Mouse (Mus musculus): ENCODE measurements around the gene Reps2.

Gene Reps2

GRCm38 (mm10) chrX:162643091-162643788, at the start of gene Reps2:
Reps2 (minus strand) TSS chrX:162643649.
- DNase-seq: peak; percentile 82 to 86

DNA sequence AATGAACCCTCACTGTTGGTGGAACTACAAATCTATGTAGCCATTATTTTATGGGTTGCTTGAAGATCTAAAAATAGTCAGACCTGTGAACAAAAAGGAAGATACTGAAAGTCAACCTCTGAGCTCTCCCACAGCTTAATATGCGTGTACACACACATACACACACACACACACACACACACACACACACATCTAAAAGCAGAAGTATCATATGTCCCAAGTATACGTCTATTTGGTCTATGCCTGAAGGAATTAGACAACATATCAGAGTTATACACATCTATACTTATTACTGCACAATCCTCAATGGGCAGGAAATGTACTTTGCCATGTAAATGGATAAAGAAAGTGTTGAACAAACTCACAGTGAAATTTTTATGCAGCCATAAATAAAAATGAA, 47.8 kb upstream of the Reps2 start:
- no peak for DNase-seq

- no peak for DNase-seq
Measured at GRCm38 (mm10) chrX:162685394-162685793, 41.9 kb upstream of the Reps2 start.

DNA sequence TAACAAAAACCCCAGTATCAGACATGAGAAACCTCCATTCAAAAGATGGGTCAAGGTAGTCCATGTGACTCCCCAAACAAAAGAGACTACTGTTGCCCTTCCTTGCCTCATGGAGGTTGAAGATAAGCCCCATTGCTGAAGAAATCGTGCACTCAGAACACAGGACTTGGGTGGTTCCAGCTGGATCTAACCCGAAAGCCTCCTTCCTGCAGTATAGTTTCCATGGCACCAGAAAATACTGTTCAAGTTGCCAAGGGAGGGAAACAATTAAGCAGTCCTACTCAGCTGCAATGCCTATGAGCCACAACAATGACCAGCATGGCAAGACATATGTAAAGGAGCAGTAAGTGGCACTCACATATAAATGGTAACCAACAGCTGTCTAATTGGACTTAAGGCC, 36.1 kb upstream of the Reps2 start:
- DNase-seq: no peak

DNA sequence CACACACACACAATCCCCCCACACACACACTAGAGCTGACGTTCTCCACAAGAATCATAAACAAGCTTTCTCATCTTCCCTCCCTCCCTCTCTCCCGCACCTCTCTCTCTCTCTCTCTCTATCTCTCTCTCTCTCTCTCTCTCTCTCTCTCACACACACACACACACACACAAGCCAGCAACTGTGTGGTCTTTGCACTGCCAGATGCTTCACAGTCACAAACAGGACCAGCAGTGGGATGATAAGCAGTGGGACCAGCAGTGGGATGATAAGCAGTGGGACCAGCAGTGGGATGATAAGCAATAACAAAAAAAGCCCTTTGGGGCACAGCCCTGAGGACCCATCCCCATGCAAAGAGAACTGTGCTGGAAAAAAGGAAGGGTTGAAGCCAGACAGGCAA, 35.4 kb upstream of the Reps2 start:
- no peak for DNase-seq

GRCm38 (mm10) chrX:162666166-162666565, 22.7 kb upstream of the Reps2 start:
- no peak for DNase-seq

- DNase-seq: no peak
Measured at GRCm38 (mm10) chrX:162660182-162660581, 16.7 kb upstream of the Reps2 start.

- no peak for DNase-seq
Measured at GRCm38 (mm10) chrX:162653518-162653917, 10.1 kb upstream of the Reps2 start.

- no peak for DNase-seq
Measured at GRCm38 (mm10) chrX:162652445-162652844, 9.0 kb upstream of the Reps2 start.

DNA sequence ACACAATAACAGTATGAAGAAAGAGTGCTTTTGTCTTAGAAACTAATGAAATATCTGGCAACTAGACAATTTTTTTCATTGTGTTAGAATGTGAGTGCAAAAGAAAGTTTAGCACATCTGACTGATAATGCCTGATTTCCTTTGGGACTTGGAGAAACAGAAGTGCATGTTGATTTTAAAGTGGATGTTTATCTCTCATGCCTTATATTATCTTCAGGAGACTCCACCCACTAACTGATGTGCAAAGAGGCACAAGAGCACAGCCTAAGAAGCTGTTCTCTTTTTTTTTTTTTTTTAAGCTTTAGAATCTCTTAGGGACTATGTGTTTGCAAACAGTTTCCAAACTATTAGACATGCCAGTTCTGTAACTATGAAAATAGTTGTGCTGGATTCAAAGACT, 7.7 kb upstream of the Reps2 start:
- no peak for DNase-seq

GRCm38 (mm10) chrX:162643789-162644092, 292 bp upstream of the Reps2 start:
- no peak for DNase-seq

DNA sequence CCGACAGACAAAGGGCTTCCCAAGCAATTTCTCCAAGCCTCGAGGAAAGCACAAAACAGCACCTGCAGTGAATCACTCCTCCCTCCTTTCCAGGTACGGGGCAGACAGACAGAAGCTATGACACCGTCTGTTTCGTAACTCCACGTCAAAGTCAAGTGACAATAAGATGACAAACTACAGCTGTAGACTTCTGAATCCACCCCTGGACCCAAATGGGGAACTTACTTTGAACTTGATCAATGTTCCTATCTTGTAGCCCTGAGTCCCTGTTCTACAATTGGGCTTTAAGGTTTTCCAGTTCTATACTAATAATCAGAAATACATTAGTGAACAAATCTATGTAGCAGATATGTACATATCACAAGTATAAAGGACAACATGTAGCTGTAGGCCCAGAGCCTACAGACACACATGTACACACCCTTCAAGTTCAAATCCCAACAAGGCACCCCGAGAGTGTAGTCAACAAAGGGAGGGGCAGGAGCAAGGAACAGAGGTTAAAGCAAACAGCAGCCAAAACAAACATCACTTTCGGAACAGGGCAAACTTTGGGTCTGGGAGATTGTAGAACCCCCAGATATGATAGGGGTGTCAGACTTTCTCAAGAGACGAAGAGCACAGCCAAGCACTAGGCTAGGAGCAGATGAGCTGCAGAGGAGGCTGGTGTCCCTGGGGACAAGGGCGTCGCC, 903 bp downstream of the Reps2 start:
- no peak for DNase-seq

DNA sequence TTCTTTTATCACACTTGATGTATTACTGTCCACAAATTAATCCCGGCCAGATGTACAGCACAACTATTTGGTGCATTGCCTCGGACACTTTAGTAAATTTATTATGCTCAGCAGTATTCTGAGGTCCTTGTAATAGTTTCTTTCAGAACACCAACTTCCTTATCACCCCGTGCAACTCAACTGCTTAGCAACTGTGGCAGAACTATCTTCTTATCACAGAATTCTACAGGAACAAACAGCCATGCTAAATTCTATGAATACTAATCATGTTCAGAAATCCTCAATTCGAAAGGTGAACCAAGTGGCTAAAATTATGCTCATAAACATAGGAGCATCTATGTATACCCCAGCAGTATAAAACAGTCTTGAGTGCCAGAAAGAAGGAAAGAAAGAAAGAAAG, 1.7 kb downstream of the Reps2 start:
- DNase-seq: no peak

DNA sequence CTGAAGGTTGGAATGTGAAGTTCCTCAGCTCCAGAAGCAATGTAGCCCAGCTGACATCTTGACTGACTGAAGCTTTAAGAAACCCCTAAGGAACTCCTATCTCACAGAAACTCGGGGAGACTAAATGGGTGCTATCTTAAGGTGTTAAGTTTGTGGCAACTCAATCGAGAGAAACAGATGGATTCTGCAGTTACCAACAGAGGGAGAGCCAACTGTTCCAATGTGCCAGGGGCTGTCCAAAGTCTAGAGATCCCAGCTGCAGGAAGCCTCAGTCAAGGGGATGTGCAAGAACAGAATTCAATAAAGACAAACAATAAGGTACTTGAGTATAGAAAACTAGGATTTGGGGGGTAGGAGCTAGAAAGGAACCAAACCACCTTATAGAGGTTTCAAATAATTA, 8.3 kb downstream of the Reps2 start:
- DNase-seq: peak in 1 of 2 experiments; percentile 8

DNA sequence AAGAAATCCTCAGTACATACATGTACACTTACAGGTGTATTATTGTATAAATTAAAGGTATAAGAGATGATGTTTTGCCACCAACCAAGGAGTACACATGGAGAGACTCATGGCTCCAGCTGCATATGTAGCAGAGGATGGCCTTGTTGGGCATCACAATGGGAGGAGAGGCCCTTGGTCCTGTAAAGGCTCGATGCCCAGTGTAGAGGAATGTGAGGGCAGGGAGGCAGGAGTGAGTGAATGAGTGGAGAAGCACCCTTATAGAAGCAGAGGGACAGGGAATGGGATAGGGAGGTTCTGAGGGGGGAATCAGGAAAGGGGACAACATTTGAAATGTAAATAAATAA, 21.4 kb downstream of the Reps2 start:
- no peak for DNase-seq

DNA sequence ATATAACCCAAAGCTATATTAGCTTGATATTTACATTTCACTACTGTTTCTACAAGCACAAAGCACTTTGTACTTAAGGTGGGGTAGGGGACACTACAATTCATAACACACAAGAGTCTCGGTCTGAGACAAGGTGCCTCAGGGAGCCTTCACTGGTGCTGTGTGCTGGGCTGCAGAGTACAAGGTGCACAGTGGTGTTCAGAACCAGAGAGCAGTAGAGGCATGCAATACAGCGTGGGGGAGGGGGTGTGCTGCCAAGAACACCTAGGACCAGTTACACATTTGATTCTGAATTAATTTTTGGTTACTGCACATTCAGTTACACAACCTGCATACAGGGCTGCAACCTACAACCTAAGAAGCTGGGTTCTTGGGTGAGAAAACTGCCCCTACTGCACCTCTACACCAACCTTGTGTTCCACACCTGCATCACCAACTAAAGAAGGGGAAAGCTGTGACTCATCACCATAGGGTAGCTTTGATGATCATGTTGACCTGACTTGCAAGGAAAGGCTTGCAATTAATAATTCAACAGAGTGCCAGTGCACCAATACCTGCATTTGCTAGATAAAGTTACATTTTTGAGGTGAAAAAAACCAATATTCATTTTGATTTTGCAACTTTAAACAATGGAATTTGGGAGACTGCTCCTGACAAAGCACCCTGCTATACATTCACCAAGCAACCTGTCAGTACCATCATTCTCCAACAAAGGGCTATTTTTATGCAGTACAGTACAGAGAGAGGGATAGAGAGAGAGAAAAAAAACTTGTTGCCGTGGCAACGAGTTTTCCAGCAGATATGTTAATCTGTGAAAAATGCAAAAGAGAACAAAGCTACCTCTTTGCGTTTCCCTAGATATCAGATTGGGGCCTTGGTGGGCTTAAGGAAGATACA, 22.0 kb downstream of the Reps2 start:
- no peak for DNase-seq

- no peak for DNase-seq
Measured at GRCm38 (mm10) chrX:162619705-162620104, 23.7 kb downstream of the Reps2 start.

- DNase-seq: no peak
Measured at GRCm38 (mm10) chrX:162618547-162618946, 24.9 kb downstream of the Reps2 start.

DNA sequence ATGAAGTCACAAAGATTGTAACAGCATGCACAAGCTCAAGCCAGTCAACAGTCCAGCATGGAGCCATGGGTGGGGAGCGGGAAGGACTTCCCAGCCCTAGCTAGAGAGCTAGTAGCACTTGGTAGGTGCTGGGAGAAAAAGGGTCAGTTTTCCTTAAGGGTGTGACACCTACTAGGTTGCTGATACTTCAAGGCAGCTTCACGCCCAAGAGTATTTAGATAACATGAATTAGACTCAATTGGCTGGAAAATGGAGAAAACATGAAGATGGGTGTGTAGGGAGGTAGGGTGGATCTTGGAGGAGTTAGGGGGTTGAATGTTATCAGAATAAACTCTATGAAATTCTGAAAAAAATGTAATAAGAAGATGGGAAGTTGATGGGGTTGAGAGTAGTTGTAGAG, 37.3 kb downstream of the Reps2 start:
- DNase-seq: no peak

DNA sequence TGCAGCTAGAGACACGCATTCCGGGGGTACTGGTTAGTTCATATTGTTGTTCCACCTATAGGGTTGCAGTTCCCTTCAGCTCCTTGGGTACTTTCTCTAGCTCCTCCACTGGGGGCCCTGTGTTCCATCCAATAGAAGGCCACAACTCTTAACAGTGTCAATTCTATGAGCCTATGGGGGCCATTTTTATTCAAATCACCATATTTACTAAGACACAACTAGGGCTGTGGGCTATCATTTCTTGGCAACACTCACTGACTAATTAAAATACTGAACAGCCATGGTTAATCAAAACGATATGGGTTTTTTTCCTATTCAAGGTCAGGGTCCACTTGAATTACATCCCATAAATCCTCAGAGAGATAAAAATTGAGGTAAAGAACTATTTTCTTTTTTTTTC, 43.8 kb downstream of the Reps2 start:
- DNase-seq: no peak

DNA sequence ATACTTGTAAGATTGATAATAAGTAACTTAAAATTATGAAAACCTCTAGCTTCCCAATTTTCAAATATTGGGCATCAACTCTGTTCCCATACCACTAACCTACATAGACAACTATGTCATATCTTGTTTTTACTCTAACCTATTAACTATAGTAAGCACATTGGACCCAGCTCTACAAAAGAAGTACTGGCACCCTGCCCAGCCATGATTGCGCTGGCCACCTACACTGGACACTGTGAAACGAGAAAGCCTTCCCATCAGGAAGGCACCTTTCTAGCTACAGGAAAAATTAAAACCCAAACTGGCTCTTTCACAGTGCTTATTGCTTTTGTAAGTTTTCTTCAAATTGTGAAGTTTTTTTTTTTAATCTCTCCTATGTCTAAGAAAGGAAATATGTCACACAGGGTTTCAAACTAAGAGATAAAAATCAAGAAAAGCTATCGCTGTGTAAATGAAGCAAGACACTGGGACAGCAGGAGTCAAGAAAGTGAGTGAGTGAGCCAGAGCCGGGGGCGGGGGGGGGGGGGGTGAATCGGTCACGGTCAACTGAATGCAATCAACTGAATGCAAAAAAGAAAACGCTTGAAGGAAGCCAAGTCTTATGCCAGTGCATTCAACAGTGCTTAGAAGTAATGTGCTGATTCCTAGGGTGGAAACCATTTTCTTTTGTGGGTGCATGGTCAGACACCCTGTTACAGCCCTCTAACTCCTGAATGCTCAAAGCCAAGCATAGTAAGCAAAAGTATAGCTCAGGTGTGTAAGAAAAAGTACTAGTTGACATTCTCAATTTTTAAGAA, 52.2 kb downstream of the Reps2 start:
- DNase-seq: peak; percentile 70 to 72

DNA sequence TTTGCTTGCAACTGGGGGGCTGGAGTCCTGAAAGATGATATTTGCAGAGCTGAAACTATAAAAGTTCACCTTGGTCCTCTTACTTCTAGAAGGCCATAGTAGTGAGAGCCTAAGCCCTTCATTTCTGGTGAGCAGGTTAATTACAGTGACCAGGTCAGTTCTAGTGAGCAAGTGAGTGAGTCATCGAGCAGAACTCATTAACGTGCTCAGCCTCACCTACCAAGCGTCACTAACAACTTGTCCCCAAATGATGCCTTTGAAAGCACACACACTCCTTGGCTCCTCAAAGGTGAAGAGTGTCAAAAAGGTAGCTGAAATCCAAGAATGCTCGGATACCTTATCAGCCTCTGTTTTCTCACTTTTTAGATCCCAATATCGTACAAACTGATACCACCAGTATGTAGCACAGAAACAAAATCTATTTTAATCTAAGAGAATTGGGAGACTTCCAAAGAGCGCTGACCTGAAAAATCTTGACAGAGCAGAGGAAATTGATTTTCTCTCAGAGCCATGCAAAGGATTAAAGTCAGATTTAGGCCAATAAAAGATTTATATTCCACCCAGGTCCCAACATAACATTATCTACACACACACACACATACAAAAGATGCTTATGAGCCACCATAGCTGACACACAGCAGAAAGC, 53.2 kb downstream of the Reps2 start:
- DNase-seq: peak; percentile 27 to 39

Measured in cerebellum, adult 18-20 months (tissue).